Mouse (Mus musculus): ENCODE measurements around the gene Vps9d1.
"Not testable (repeated sequence)": the region's sequence is repeated elsewhere in the genome, so short reads cannot be mapped to it uniquely, and the experiment has no call there.

The Vps9d1 gene

DNA sequence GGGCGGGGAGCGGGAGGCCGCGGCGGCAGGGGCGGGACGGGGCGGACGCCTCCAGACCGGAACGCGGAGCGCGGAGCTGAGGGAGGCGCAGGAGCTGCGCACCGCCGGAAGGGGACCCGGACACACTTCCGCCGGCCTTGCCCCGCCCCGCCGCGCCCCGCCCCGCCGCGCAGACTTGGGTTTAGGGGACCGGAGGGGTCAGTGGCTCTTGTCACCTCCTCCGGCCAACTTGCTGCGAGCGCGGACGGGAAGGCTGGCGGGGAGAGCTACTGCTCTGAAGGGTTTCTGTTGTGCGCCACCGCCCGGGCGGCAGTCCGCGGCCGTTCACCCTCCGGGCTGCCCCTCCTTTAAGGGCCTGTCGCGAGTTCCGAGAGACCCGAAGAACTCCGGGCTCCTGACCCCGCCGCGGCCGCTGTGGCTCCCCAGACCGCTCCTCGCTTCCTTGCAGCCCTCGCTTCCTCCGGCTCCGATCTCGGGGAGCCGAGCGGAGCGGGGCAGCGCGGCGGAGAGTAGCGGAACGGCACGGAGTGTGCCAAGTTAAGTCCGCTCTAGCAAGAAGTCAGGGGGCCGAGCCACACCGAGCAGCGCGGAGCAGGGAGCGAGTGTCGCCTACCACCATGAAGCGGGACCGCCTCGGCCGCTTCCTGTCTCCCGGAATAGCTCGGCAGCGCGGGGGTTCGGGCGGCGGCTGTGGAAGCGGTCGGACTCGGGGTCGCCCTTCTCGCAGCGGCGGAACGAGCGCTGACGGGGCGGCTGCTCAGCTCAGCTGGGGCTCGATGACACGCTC is at the start of gene Vps9d1, which contains the start of gene Zfp276:
Gene Vps9d1, minus strand, starts transcription at position 250 of the 787 bp plus-strand sequence.
Gene Zfp276, plus strand, starts transcription at position 97 of the 787 bp plus-strand sequence.
- ATAC-seq (ENCODE audit: insufficient number of reproducible peaks, low FRiP score, low TSS enrichment): peak; percentile 79; the same call in 1 of the 2 replicates

DNA sequence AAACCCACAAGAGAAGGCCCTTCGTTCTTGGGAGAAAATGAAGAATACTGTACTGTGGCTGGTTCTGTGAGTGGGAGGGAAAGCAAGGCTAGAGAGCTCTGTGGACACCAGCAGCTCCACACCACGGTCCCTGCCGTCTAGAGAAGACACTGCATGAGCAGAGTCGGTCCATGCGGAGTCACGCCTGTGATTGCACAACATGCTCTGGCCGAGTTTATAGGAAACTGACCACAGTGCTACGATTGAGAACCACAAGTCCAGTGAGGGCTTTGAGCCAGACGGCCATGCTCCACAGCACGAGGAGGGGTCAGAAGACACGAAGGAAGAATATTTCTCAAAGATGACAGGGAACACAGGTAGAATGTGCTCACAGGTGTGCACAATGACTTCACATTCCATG is 44.2 kb upstream of the Vps9d1 start:
- ATAC-seq (ENCODE audit: insufficient number of reproducible peaks, low FRiP score, low TSS enrichment): no peak

DNA sequence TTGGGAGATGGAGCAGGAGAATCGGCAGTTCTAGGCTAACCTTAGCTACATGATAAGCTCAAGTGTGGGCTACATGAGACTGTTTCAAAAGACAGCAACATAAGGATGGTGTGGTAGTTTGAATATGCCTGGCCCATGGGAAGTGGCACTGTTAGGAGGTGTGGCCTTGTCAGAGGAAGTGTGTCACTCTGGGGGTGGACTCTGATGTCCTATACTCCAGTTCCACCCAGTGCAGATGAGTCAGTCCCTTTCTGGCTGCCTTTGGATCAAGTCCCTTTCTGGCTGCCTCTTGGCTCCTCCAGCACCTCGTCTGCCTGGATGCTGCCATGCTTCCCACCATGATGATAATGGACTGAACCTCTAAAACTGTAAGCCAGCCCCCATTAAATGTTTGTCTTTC is 38.6 kb upstream of the Vps9d1 start:
- no peak for ATAC-seq (ENCODE audit: insufficient number of reproducible peaks, low FRiP score, low TSS enrichment)

DNA sequence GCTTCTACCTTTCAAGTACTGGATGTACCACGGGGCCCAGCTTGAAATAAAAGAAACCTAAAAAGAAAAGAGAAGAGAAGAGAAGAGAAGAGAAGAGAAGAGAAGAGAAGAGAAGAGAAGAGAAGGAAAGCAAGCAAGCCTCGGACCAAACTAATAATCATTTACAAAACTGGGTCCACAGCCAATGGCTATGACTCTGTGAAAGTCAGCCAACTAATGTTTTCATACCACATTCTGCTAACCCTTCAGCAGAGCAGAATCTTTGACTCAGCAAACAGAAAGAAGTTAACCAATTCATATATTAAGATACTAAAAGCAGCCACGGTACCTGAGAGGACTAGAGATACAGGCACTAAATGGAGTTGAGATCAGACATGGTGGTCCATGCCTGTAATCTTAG is 38.1 kb upstream of the Vps9d1 start:
- ATAC-seq (ENCODE audit: insufficient number of reproducible peaks, low FRiP score, low TSS enrichment): no peak

DNA sequence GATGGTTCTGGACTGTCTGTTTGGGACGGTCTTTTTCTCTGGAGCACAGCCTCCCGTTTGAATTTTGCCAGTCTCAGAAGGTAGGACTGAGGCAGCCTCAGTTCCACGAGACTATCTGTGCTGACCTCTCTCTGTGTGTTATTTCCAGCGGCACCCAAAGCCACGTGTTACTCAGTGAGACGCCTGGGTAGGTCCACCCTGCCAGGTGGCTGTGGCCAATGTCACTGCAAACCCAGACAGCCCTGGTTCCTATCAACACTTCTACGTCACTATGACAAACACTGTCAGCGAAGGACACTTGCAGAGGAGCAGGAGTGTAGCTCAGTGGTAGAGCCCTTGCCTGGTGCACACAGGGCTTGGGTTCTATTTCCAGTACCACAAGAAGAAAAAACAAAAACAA is 37.6 kb upstream of the Vps9d1 start:
- no peak for ATAC-seq (ENCODE audit: insufficient number of reproducible peaks, low FRiP score, low TSS enrichment)

DNA sequence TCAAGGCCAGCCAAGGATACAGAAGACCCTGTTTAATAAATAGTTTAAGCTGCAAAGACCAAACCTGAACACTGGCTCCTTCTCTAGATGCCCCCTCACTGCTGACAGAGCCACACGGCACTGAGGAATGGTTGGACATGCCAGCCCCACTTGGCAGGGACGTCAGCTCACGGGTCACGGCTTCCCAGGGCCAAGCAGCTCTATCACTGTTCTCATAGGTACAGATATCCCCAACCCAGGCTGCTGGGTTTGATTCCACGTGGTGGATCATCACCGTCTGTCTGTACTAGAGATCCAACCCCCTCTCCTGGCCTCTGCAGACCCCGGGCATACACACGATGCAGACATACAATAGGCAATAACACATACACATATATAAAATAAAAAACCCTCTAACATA is 36.5 kb upstream of the Vps9d1 start:
- ATAC-seq (ENCODE audit: insufficient number of reproducible peaks, low FRiP score, low TSS enrichment): no peak

DNA sequence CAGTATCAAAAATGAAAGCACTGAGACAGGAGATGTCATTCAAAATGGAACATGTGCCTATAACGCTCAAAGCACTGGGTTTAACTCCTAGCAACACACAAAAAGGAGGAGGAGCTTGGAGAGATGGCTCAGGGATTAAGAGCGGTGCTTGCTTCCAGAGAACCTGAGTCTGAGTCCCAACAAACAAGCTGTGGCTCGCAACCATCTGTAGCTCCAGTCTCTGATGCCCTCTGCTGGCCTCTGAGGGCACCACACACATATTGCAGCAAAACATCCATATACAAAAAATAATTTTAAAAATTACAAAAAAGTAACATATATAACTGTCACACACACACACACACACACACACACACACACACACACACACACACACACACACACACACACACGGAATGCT is 36.0 kb upstream of the Vps9d1 start:
- ATAC-seq (ENCODE audit: insufficient number of reproducible peaks, low FRiP score, low TSS enrichment): no peak

DNA sequence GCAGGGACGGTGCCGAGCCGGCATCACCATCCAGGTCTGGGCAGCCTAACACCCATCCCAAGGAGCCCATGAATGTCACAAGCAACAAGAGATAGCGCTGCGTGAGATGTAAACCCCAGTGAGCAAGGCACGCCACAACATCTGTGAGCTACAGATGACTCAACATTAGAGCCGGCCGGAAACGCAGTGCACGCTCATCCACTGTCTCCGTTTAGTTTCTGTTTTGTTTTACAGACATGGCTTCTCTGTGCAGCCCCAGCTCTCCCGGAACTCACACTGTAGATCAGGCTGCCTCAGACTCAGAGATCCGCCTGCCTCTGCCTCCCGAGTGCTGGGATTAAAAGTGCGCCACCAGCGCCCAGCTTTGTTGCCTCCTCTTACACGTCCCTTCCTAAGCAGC is 33.2 kb upstream of the Vps9d1 start:
- no peak for ATAC-seq (ENCODE audit: insufficient number of reproducible peaks, low FRiP score, low TSS enrichment)

DNA sequence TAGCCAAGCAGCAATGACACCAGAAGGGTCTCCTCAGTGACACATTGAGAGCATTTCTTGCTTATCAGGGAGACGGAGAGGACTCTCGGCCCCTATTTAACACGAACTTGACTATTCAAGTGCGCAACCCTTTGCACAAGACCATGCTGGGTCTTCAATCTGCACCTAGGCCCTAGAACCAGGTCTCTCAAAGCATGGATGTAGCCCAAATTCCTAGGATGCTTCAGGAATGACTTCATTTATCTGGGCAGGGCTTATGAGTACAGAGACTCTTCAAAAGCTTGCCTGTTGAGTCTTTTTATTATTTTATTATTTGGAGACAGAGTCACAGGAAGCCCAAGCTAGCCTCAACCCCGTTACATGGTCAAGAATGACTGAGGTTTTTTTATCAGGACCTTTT is 30.3 kb upstream of the Vps9d1 start:
- no peak for ATAC-seq (ENCODE audit: insufficient number of reproducible peaks, low FRiP score, low TSS enrichment)

DNA sequence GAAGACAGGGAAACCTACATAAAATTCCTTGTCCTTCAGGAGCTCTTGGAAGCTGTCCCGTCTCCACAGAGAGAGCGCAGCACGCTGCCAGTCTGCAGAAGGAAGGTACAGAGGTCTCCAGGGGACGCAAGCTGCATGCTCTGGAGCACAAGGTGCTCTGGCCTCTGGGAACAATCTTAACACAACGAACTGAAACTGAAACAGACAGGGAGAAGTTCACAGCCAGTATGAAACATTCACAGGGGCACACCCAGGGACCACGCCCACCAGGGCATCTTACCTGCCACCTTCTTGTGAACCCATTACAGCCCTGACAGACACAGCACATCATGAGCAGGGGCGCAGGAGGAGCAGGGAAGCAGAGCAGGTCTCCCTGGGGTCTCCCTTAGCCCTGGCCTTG is 29.8 kb upstream of the Vps9d1 start:
- no peak for ATAC-seq (ENCODE audit: insufficient number of reproducible peaks, low FRiP score, low TSS enrichment)

DNA sequence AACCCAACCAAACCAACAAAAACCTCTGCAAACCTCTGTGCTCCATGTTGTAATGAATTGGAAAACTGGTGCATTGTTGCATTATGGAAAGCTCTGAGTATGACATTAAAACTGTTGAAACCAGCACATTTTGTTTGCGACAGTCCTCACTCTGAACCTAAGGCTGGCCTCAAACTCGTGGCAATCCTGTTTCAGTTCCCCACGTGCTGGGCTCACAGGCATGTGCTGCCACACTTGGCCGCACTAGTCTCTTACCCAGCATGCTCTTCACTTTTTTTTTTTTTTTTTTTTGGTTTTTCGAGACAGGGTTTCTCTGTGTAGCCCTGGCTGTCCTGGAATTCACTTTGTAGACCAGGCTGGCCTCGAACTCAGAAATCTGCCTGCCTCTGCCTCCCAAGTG is 28.8 kb upstream of the Vps9d1 start:
- ATAC-seq (ENCODE audit: insufficient number of reproducible peaks, low FRiP score, low TSS enrichment): not testable (repeated sequence)

DNA sequence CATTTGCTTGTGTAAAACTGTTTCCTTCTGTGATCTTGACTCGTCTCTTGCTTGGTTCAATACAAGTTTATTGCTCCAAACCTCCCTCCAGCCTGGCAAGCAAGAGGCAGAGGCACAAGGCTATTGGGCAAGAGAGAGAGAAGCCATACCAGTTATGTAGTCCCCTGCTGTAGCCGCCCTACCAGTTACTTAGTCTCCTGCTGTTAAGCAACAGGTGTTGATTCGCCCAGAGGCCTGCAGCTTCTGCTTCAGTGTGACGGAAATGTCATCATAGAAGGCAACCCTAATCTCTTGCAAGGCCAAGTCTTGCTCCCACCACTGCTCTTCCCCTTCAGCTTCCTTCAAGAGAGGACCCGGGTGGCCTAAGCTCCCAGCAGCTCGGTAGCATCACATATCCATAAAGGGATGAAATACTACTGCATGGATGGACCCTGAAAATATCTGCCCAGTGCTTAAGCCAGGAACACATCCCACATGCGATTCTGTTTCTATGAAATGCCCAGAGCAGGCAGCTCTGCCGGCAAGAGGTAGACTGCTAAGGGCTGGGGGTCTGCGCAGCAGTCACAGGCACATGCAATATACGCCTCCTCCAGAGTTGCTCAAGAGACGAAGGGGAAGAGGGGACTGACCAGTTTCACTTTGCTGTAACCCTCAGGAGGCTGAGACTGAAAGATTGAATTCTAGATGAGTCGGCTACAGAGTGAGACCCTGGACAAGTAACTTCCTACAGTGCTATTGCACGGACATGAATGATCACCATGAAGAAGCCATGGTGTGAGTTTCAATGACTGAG is 26.4 kb upstream of the Vps9d1 start:
- no peak for ATAC-seq (ENCODE audit: insufficient number of reproducible peaks, low FRiP score, low TSS enrichment)

DNA sequence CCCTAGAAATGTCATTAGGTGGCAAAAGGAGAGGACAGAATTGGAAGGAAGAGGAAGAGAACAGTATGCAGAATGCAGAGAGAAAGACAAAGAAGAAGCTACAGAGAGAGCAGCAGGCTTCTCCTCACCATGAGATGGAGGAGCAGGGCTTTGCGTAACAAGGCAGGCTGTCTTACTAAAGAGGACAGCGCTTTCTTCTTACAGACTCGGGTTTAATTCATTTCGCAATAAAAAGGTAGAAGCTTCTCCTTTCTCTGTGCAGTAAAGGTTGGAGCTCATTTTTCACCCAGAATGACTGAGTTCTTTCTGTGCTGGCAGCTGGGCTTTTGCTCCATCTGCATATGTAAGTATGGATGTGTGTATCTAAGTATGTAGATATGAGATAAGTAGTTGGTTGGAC is 25.7 kb upstream of the Vps9d1 start:
- no peak for ATAC-seq (ENCODE audit: insufficient number of reproducible peaks, low FRiP score, low TSS enrichment)

DNA sequence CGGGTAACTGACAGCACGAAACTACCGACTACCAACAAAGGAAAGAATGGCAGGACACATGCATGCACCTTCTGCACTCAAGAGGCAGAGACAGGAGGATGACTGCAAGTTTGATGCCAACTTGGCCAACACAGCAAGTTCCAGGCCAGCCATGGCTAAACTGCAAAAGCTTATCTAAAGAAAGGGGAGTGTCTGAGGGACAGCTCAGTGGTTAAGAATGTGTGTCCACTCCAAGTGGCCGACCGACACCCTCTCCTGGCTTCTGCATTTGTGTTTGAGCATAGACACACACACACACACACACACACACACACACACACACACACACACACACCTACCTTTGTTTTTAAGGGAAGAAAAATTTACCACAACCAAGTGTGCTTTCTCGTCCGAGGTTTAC is 24.3 kb upstream of the Vps9d1 start:
- ATAC-seq (ENCODE audit: insufficient number of reproducible peaks, low FRiP score, low TSS enrichment): no peak

DNA sequence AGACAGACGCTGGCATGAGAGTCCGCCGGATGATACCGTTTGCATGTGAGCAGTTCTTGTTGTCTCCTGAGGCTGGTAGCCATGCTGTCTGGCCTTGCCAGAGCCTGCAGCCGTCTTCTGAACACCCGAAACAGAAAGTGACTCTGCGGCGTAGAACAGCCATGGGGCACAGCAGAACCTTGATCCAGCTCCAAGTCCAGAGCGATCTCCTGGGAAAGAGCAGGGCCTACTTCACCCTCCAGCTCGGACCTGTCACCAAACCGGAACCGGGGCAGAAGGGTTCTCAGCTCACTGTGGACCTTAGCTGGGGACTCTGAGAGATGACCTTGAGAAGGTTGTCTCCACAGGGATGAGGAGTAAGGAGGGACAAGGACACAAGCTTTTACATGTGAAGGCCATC is 20.9 kb upstream of the Vps9d1 start:
- no peak for ATAC-seq (ENCODE audit: insufficient number of reproducible peaks, low FRiP score, low TSS enrichment)

DNA sequence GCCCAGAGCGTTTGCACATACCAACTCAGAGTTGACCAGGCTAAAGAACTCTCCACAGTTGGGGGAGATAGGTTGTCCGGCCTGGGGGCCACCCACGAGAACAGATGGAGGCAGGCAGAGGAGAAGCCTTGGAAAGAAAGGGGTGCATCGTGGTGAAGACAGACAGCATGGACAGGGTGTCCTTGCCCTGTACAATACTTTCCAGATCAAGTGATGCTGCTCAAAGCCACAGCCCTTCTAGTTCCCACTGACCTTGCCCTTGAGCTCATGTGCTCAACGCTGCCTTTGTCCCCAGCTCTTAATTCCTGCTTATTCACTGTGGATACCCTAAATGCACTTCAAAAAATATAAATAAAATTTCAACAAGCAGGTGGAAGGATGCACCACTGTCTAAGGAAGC is 20.3 kb upstream of the Vps9d1 start:
- ATAC-seq (ENCODE audit: insufficient number of reproducible peaks, low FRiP score, low TSS enrichment): no peak

DNA sequence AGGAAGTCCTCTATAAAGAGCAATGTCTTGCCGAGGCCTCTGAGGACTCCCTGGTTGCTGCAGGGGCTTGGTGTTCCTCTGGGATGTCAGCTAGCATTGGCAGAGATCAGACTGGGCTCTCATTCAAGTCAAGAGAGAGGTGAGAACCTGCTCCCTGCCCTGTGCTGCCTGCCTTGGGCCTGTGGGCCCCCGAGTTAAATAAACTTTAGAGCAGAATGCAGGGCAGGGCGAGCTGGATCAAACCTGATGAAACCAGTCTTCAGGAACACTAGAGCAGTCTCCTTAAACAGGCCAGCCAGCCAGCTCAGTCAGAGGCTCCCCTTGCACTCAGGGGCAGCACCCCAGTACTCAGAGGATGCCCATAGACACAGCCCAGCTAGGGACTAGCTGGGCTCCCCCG is 17.8 kb upstream of the Vps9d1 start:
- no peak for ATAC-seq (ENCODE audit: insufficient number of reproducible peaks, low FRiP score, low TSS enrichment)

DNA sequence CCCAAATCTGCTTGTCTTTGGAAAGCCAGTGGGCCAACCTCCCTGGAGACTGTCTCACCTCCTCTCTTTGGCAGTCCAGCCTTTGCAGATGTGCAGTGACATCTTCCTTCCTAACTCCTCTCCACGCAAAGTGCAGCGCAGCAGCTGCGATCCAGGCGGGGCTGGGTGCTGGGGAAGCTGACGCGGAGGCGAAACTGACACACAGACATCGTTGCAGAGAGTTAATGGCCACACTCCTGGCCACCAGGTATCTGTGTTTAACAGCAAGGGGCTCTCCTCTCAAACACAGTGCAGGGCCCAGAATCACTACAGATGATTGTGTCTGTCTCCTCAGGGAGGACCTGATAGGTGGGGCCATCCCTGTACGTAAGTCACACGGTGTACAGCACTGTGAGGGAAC is 17.0 kb upstream of the Vps9d1 start:
- no peak for ATAC-seq (ENCODE audit: insufficient number of reproducible peaks, low FRiP score, low TSS enrichment)

DNA sequence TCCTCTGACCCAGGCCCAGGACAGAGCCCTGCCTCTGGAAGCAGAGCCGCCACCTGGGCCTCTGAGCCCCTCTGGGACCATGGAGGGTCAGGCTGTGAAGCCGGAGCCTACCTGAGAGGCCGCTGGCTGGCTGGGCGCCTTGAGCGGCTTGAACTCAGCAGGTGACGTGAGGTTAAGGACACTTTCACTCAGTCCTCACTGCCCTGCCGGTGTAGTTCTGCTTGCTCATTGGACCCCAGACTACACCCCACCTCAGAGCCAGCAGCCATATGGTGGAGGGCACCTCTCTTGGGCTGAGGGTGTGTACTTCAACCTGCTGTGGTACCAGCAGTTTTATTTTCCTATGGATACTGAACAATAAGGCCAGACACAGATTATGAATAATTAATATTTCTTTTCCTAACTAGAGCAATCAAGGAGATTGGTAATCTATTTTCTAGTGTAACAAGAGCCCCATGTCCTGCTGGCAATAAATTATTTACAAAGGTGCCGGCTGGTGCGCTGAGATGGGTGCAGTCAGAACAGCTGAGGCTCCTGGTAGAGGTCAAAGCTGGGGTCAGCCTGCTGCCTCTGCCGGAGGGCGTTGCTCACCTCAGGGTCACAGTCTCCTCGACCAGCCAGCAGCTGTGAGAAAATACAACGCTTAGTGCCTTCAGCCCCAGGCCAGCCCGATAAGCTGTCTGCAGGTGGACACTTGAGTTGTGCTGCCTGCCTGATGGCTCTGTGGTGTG is 13.9 kb upstream of the Vps9d1 start:
- no peak for ATAC-seq (ENCODE audit: insufficient number of reproducible peaks, low FRiP score, low TSS enrichment)

DNA sequence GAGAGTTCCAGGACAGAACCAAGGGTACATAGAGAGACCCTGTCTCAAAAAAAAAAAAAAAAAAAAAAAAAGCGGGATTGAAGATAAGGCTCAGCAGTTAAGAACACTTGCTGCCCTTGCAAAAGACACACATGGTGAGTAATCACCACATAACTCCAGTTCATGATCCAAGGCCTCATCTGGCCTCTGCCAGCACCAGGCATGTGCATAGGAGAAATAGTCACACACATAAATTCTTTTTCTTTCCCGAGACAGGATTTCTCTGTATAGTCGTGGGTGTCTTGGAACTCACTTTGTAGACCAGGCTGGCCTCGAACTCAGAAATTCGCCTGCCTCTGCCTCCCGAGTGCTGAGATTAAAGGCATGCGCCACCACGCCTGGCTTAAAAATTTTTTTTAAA is 3.4 kb upstream of the Vps9d1 start:
- ATAC-seq (ENCODE audit: insufficient number of reproducible peaks, low FRiP score, low TSS enrichment): not testable (repeated sequence)

DNA sequence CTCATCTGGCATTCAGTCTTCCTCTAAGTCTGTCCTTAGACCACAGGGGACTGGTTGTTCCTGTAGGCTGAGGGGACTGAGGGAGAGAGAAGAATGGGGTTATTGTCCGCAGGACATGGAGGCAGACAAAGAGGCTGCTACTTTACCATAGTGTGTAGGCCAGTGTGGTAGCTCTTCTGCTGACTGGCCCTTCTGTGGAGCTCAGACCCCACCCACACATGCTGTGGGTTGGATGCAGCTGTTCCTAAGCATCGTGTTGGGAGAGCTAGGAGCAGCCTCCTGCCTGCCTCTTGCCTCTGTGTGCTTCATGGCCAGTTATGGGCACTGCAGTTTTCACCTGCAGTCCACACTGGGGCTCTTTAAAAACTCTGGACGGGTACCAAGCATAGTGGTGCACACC is 3.0 kb upstream of the Vps9d1 start:
- ATAC-seq (ENCODE audit: insufficient number of reproducible peaks, low FRiP score, low TSS enrichment): no peak

Data from cerebellum, adult (tissue).